Mouse (Mus musculus) lung, embryonic 14.5 days (tissue): ENCODE measurements around the gene Ccnk. TPM values are rescaled to one million over a fixed set of nuclear protein-coding genes. Genes with fewer than 3 reads are reported as not detected.

Experiments
- ATAC-seq: fragments of 200-750 bp; cut with Nextera tagmentation; 2 replicates; pipeline ENCODE4 v1.8.0; 2017; ENCODE audit warnings: mild to moderate bottlenecking, moderate TSS enrichment, moderate library complexity; ENCODE audit not compliant: insufficient read depth
- DNase-seq: peaks from one replicate; pipeline ENCODE4 v3.0.0-alpha.2; 2015
- H3K27ac ChIP-seq: fragments of 300-500 bp; sonication (generic); 2 replicates; pipeline ENCODE4 v1.5.1; 2014; ENCODE audit warnings: low read depth, mild to moderate bottlenecking, moderate library complexity
- H3K27me3 ChIP-seq: fragments of 300-500 bp; sonication (generic); 2 replicates; pipeline ENCODE4 v1.6.1; 2014; ENCODE audit warnings: low read length, control low read depth; ENCODE audit not compliant: insufficient read depth
- H3K36me3 ChIP-seq: fragments of 300-500 bp; sonication (generic); 2 replicates; pipeline ENCODE4 v1.6.1; 2014; ENCODE audit warnings: control low read depth; ENCODE audit not compliant: insufficient read depth
- H3K4me1 ChIP-seq: fragments of 300-500 bp; sonication (generic); 2 replicates; pipeline ENCODE4 v1.6.1; 2014; ENCODE audit warnings: antibody characterized with exemption, control low read depth; ENCODE audit not compliant: insufficient read depth
- H3K4me2 ChIP-seq: fragments of 300-500 bp; sonication (generic); 2 replicates; pipeline ENCODE4 v1.6.1; 2014; ENCODE audit warnings: mild to moderate bottlenecking
- H3K4me3 ChIP-seq: fragments of 300-500 bp; sonication (generic); 2 replicates; pipeline ENCODE4 v1.5.1; 2014; ENCODE audit warnings: low read depth, low read length
- H3K9ac ChIP-seq: fragments of 300-500 bp; sonication (generic); 2 replicates; pipeline ENCODE4 v1.6.1; 2014
- H3K9me3 ChIP-seq: fragments of 300-500 bp; sonication (generic); 2 replicates; pipeline ENCODE4 v1.6.1; 2016; ENCODE audit warnings: low read depth, low read length, control low read depth
- CTCF ChIP-seq: IDR thresholded peaks from 2 replicates; pipeline ENCODE4 v1.5.1; 2016; ENCODE audit warnings: antibody characterized with exemption, low read depth
- WGBS: fragments of 180-500 bp; shearing (Covaris S2); extraction: QIAGEN DNeasy Blood & Tissue Kit; methylation state at CpG from one replicate; pipeline ENCODE4 v1.1.7; 2014; 5-methylcytosine and 5-hydroxymethylcytosine counted together
- polyA plus RNA-seq: library from polyadenylated mRNA; unstranded; fragments of >200 nt; fragmentation: Nextera tagmentation; extraction: Ambion mirVana; gene quantifications from 2 replicates; pipeline ENCODE4 v1.2.1, GENCODE M21; 2014

Gene Ccnk
- polyA plus RNA-seq, 1 experiment from 2014 or later: 5.3 TPM

- no peak overlapping the region for H3K4me2 ChIP-seq
- no peak for DNase-seq
- ATAC-seq: no peak
Measured at GRCm38 (mm10) chr12:108240401-108240890, 61.1 kb downstream of the Ccnk start.

GRCm38 (mm10) chr12:108240953-108241588, 61.7 kb downstream of the Ccnk start:
- H3K9me3 ChIP-seq: no peaks in the 10 kb centered on the region
- no peak overlapping the region for H3K4me2 ChIP-seq
- WGBS: 39% methylated on average over 21 of the region's 21 CpGs
- TF ChIP-seq CTCF: no peak
- H3K4me3 ChIP-seq: no peak overlapping the region
- H3K27ac ChIP-seq: no peak overlapping the region
- ATAC-seq: no peak
- H3K27me3 ChIP-seq: no peaks in the 10 kb centered on the region
- no peak for DNase-seq
- H3K4me1 ChIP-seq: peaks cover 37% of the 10 kb centered on the region
- no peaks in the 10 kb centered on the region for H3K36me3 ChIP-seq
- no peak overlapping the region for H3K9ac ChIP-seq

More at GRCm38 (mm10) chr12:108240401-108240890, 61.1 kb downstream of the Ccnk start:
- H3K4me1 ChIP-seq: peaks cover 31% of the 10 kb centered on the region
- no peak overlapping the region for H3K9ac ChIP-seq
- H3K27ac ChIP-seq: no peak overlapping the region
- 76% methylated on average over 13 of the region's 13 CpGs for WGBS
- no peaks in the 10 kb centered on the region for H3K9me3 ChIP-seq
- H3K27me3 ChIP-seq: no peaks in the 10 kb centered on the region
- TF ChIP-seq CTCF: no peak
- no peak overlapping the region for H3K4me3 ChIP-seq
- no peaks in the 10 kb centered on the region for H3K36me3 ChIP-seq

DNA sequence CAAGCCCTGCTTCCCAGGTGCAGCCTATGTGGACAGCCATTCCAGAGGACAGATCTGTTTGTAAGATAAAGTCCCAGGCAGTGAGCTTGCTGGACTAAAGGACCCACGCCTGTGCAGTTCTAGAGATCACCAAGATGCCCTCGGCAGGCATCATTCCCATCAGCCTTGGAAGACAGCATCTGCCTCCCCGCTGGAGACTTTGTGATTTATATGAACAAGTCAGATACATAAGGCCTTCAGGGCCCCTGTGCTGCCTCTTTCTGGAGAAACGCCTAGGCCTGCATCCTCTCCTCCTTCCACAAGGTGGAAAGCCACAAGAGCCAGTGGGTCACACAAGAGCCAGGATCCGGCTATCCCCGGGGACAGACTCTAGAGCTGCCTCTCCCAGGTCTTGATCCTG, 62.2 kb downstream of the Ccnk start:
- TF ChIP-seq CTCF: no peak
- Histone ChIP-seq H3K9ac (no peak overlapping the region; the same call in 1 of the 2 replicates), H3K27me3 (no peaks in the 10 kb centered on the region), H3K9me3 (no peaks in the 10 kb centered on the region), H3K4me3 (no peak overlapping the region), H3K4me2 (no peak overlapping the region), H3K36me3 (no peaks in the 10 kb centered on the region), H3K4me1 (peaks cover 41% of the 10 kb centered on the region), H3K27ac (no peak overlapping the region)
- ATAC-seq (no peak), DNase-seq (no peak)
- 58% methylated on average over 6 of the region's 6 CpGs for WGBS

- TF ChIP-seq CTCF: no peak
- Histone ChIP-seq H3K9ac (no peak overlapping the region; the same call in 1 of the 2 replicates), H3K4me1 (peaks cover 45% of the 10 kb centered on the region), H3K4me3 (no peak overlapping the region), H3K27ac (no peak overlapping the region), H3K36me3 (no peaks in the 10 kb centered on the region), H3K27me3 (no peaks in the 10 kb centered on the region), H3K9me3 (no peaks in the 10 kb centered on the region), H3K4me2 (no peak overlapping the region)
- DNase-seq (no peak), ATAC-seq (no peak)
- 82% methylated on average over 20 of the region's 20 CpGs for WGBS
Measured at GRCm38 (mm10) chr12:108242243-108242745, 62.9 kb downstream of the Ccnk start.

- ATAC-seq (peak; percentile 55), DNase-seq (peak; percentile 94)
- H3K4me3 ChIP-seq: no peak overlapping the region
- no peaks in the 10 kb centered on the region for H3K9me3 ChIP-seq
- H3K27me3 ChIP-seq: no peaks in the 10 kb centered on the region
- peak overlapping the region; percentile 19; the same call in 1 of the 2 replicates for H3K27ac ChIP-seq
- no peaks in the 10 kb centered on the region for H3K36me3 ChIP-seq
- H3K9ac ChIP-seq: no peak overlapping the region; the same call in 1 of the 2 replicates
- H3K4me2 ChIP-seq: peak overlapping the region; percentile 34
- TF ChIP-seq CTCF: no peak
- H3K4me1 ChIP-seq: peaks cover 36% of the 10 kb centered on the region
- WGBS: 2% methylated on average over 8 of the region's 8 CpGs
Measured at GRCm38 (mm10) chr12:108244778-108245177, 65.4 kb downstream of the Ccnk start.

DNA sequence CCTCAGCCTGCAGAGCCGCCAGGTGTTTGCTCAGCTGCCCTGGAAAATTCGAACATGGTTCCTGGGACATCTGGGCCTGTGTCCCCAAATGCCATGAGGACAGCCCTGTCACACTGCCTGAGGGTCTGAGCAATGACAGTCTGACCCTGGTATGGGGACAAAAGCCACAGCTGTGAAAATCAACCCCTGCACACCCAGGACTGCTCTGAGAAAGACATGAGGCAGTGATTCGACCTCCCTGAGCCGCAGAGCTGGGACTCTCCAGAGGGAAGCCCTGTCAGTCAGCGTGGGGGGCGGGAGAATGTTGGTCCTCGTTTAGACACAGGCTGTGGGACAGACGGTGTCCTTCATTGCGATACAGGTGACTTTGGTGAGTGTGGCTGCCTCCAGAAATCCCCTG, 66.2 kb downstream of the Ccnk start:
- Histone ChIP-seq H3K36me3 (no peaks in the 10 kb centered on the region), H3K4me2 (no peak overlapping the region), H3K9ac (no peak overlapping the region), H3K9me3 (no peaks in the 10 kb centered on the region), H3K27me3 (no peaks in the 10 kb centered on the region), H3K4me1 (peaks cover 34% of the 10 kb centered on the region), H3K4me3 (no peak overlapping the region), H3K27ac (no peak overlapping the region)
- DNase-seq: no peak
- no peak for TF ChIP-seq CTCF
- ATAC-seq: no peak
- WGBS: 42% methylated on average over 9 of the region's 9 CpGs

GRCm38 (mm10) chr12:108246759-108247500, 67.6 kb downstream of the Ccnk start:
- H3K9me3 ChIP-seq: no peaks in the 10 kb centered on the region
- no peak overlapping the region for H3K9ac ChIP-seq
- H3K4me1 ChIP-seq: peaks cover 32% of the 10 kb centered on the region
- no peak overlapping the region for H3K27ac ChIP-seq
- H3K27me3 ChIP-seq: no peaks in the 10 kb centered on the region
- H3K4me3 ChIP-seq: no peak overlapping the region
- no peak for ATAC-seq
- H3K4me2 ChIP-seq: no peak overlapping the region
- no peak for TF ChIP-seq CTCF
- no peak for DNase-seq
- H3K36me3 ChIP-seq: no peaks in the 10 kb centered on the region
- 69% methylated on average over 10 of the region's 10 CpGs for WGBS
